Mouse (Mus musculus): ENCODE measurements around the gene Aff4. TPM values are rescaled to one million over a fixed set of nuclear protein-coding genes. Genes with fewer than 3 reads are reported as not detected.
A peak's percentile ranks its signal among the peaks of the same experiment; 100 is the strongest.

Aff4 gene
- total and polyA plus RNA-seq, 2 experiments from 2014 or later, result 36.0 to 70.1 TPM

DNA sequence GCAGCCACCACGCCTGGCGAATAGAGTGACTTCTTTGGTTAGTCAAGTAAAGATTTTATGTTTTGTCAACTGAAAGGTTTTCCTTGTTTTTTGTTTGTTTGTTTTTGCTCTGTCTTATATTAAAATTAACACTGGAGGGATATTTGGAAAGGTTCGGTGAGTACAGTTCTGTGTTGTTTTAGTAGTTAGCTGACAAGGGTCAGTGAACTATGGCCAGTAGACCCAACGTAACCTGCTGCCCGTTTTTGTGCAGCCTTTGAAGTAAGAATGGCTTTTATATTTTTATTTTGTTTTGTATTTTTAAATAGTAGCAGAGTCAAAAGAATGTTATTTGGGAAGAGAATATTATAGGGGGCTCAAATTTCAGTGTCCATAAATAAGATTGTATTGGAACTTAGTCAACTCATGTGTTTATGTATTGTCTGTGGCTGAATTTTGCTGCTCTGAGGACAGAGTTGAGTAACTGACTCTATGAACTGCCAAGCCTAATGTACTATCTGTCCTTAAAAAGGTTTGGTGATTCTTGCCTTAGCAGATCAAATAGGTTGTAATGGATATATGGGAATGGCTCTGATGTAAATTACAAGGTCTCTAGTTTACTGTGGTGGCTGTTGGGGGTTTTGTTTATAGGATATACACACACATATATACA, 8.0 kb downstream of the Aff4 start:
- Histone ChIP-seq H3K27me3 (ENCODE audit: control insufficient read depth, insufficient read depth, low read length) (no peaks in the 10 kb centered on the region), H3K4me1 (ENCODE audit: control insufficient read depth, insufficient read depth) (no peaks in the 10 kb centered on the region), H3K4me2 (ENCODE audit: low read depth, low read length) (no peak overlapping the region), H3K9me3 (replicated peaks; ENCODE audit: control insufficient read depth, low read length) (no peaks in the 10 kb centered on the region), H3K9ac (replicated peaks; ENCODE audit: low read depth, low read length) (no peak overlapping the region), H3K4me3 (ENCODE audit: low read depth, low read length) (no peak overlapping the region), H3K36me3 (replicated peaks; ENCODE audit: control insufficient read depth, insufficient read depth, low read length) (no peaks in the 10 kb centered on the region), H3K27ac (ENCODE audit: low read depth) (no peak overlapping the region)
- TF ChIP-seq CTCF (IDR thresholded peaks at IDR 0.05; ENCODE audit: low read depth), result no peak
- no peak for TF ChIP-seq EP300 (IDR thresholded peaks at IDR 0.05; ENCODE audit: low read depth)
- DNase-seq (ENCODE audit: low spot score) (no peak), ATAC-seq (ENCODE audit: insufficient read depth, low read depth) (no peak)
- WGBS, result 89% methylated on average over 5 of the region's 5 CpGs

DNA sequence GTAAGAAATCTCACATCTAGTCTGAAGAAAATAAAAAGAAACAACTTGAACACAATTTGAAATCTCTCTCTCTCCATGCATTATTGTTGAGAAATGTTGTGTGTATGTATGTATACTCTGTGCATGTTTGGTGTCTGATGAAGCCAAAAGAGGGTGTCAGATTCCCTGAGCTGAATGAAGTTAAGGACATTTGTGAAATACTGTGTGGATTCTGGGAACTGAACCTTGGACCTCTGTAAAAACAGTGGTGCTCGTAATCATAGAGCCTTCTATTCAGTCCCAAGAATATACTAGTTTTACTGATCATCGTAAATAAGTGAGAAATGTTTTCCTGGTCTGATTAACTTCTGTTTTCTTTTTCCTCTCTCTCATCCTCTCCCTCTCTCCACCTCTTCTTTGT, 16.4 kb downstream of the Aff4 start:
- TF ChIP-seq EP300 (IDR thresholded peaks at IDR 0.05; ENCODE audit: low read depth) (no peak), CTCF (IDR thresholded peaks at IDR 0.05; ENCODE audit: low read depth) (no peak)

GRCm38 (mm10) chr11:53378918-53379317, 28.3 kb downstream of the Aff4 start:
- peak; percentile 39; the same call in 1 of the 2 replicates for ATAC-seq (ENCODE audit: insufficient read depth, low read depth)
- DNase-seq (ENCODE audit: low spot score), result peak; percentile 17
- no peak for TF ChIP-seq CTCF (IDR thresholded peaks at IDR 0.05; ENCODE audit: low read depth)
- Histone ChIP-seq H3K27me3 (ENCODE audit: control insufficient read depth, insufficient read depth, low read length) (no peaks in the 10 kb centered on the region), H3K36me3 (replicated peaks; ENCODE audit: control insufficient read depth, insufficient read depth, low read length) (peaks cover 50% of the 10 kb centered on the region), H3K4me1 (ENCODE audit: control insufficient read depth, insufficient read depth) (no peaks in the 10 kb centered on the region), H3K27ac (ENCODE audit: low read depth) (no peak overlapping the region), H3K4me3 (ENCODE audit: low read depth, low read length) (no peak overlapping the region), H3K9me3 (replicated peaks; ENCODE audit: control insufficient read depth, low read length) (no peaks in the 10 kb centered on the region), H3K4me2 (ENCODE audit: low read depth, low read length) (no peak overlapping the region), H3K9ac (replicated peaks; ENCODE audit: low read depth, low read length) (no peak overlapping the region)
- 84% methylated on average over 1 of the region's 1 CpGs for WGBS

More for the DNA sequence above, 16.4 kb downstream of the Aff4 start:
- Histone ChIP-seq H3K4me1 (ENCODE audit: control insufficient read depth, insufficient read depth) (no peaks in the 10 kb centered on the region), H3K27me3 (ENCODE audit: control insufficient read depth, insufficient read depth, low read length) (no peaks in the 10 kb centered on the region), H3K9me3 (replicated peaks; ENCODE audit: control insufficient read depth, low read length) (no peaks in the 10 kb centered on the region), H3K4me2 (ENCODE audit: low read depth, low read length) (no peak overlapping the region), H3K4me3 (ENCODE audit: low read depth, low read length) (no peak overlapping the region), H3K9ac (replicated peaks; ENCODE audit: low read depth, low read length) (no peak overlapping the region), H3K36me3 (replicated peaks; ENCODE audit: control insufficient read depth, insufficient read depth, low read length) (peaks cover 17% of the 10 kb centered on the region), H3K27ac (ENCODE audit: low read depth) (no peak overlapping the region)
- WGBS, result 92% methylated on average over 2 of the region's 2 CpGs
- DNase-seq (ENCODE audit: low spot score) (no peak), ATAC-seq (ENCODE audit: insufficient read depth, low read depth) (no peak)

- Histone ChIP-seq H3K4me3 (ENCODE audit: low read depth, low read length) (no peak overlapping the region), H3K27ac (ENCODE audit: low read depth) (no peak overlapping the region), H3K27me3 (ENCODE audit: control insufficient read depth, insufficient read depth, low read length) (no peaks in the 10 kb centered on the region), H3K36me3 (replicated peaks; ENCODE audit: control insufficient read depth, insufficient read depth, low read length) (peaks cover 33% of the 10 kb centered on the region), H3K4me2 (ENCODE audit: low read depth, low read length) (no peak overlapping the region), H3K9ac (replicated peaks; ENCODE audit: low read depth, low read length) (no peak overlapping the region), H3K4me1 (ENCODE audit: control insufficient read depth, insufficient read depth) (no peaks in the 10 kb centered on the region), H3K9me3 (replicated peaks; ENCODE audit: control insufficient read depth, low read length) (no peaks in the 10 kb centered on the region)
- WGBS, result 93% methylated on average over 2 of the region's 2 CpGs
- no peak for DNase-seq (ENCODE audit: low spot score)
- ATAC-seq (ENCODE audit: insufficient read depth, low read depth), result no peak
- TF ChIP-seq CTCF (IDR thresholded peaks at IDR 0.05; ENCODE audit: low read depth) (no peak), EP300 (IDR thresholded peaks at IDR 0.05; ENCODE audit: low read depth) (no peak)
These were observed 33.3 kb downstream of the Aff4 start for GRCm38 (mm10) chr11:53383758-53384428.

GRCm38 (mm10) chr11:53393856-53394255, 43.2 kb downstream of the Aff4 start:
- H3K36me3 ChIP-seq (replicated peaks; ENCODE audit: control insufficient read depth, insufficient read depth, low read length), result peaks cover 68% of the 10 kb centered on the region
- no peaks in the 10 kb centered on the region for H3K27me3 ChIP-seq (ENCODE audit: control insufficient read depth, insufficient read depth, low read length)
- no peaks in the 10 kb centered on the region for H3K9me3 ChIP-seq (replicated peaks; ENCODE audit: control insufficient read depth, low read length)
- no peaks in the 10 kb centered on the region for H3K4me1 ChIP-seq (ENCODE audit: control insufficient read depth, insufficient read depth)
- ATAC-seq (ENCODE audit: insufficient read depth, low read depth) (no peak), DNase-seq (ENCODE audit: low spot score) (no peak)
- WGBS, result 85% methylated on average over 1 of the region's 1 CpGs
- no peak overlapping the region for H3K4me3 ChIP-seq (ENCODE audit: low read depth, low read length)
- no peak for TF ChIP-seq CTCF (IDR thresholded peaks at IDR 0.05; ENCODE audit: low read depth)
- TF ChIP-seq EP300 (IDR thresholded peaks at IDR 0.05; ENCODE audit: low read depth), result no peak
- no peak overlapping the region for H3K4me2 ChIP-seq (ENCODE audit: low read depth, low read length)
- H3K27ac ChIP-seq (ENCODE audit: low read depth), result no peak overlapping the region
- H3K9ac ChIP-seq (replicated peaks; ENCODE audit: low read depth, low read length), result no peak overlapping the region
